Mouse (Mus musculus) thymus, postnatal 10 days (tissue): ENCODE measurements at regions not wholly inside any gene's neighbourhood (a gene's known extent, or its start where the extent isn't known, plus 50 kb on each side); places are given as distances from the start of the nearest gene placed in this dataset.
A peak's percentile ranks its signal among the peaks of the same experiment; 100 is the strongest.
"Not testable (repeated sequence)": the region's sequence is repeated elsewhere in the genome, so short reads cannot be mapped to it uniquely, and the experiment has no call there.

ENCODE experiments used
- DNase-seq, 2 experiments: peaks; one replicate each; pipeline ENCODE4 v3.0.0; 2021; ENCODE audit warnings: low spot score in 2 of 2

DNA sequence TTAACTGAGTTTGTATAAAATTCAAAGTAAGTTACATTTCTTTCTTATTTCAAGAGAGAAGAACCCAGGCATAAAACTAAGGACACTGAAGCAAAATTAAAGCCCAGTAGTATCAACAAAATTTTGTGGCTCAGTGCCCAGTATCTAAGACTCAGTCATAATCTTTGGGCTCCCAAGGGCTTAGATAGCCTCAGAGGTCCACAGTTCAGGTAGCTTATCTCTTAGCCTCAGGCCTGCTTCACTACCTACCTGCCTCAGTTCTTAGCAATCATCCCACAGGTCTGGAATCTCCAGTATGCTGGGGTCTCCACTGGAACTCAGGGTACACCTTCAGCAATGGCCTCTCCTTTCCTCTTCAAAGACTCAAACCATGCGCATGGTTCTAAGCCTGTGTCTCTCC, 531.4 kb upstream of the Olfr1507 start:
- DNase-seq: not testable (repeated sequence)

DNA sequence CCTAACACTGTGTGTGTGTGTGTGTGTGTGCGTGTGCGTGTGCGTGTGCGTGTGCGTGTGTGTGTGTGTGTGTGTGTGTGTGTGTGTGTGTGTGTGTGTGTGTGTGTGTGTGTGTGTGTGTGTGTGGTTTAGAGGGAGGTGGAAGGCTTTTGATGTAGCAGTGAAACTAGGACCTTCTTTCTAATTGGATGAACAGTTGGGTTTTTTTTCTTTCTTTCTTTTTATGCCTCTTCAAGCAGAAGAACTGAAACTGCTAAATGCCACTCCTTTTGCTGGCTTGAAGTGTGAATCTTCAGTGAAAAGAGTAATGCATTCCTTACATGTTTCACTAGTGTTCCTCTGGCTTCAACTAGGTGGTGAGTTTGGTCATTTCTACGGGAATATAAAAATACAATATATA, 524.6 kb upstream of the Olfr1507 start:
- not testable (repeated sequence) for DNase-seq

DNA sequence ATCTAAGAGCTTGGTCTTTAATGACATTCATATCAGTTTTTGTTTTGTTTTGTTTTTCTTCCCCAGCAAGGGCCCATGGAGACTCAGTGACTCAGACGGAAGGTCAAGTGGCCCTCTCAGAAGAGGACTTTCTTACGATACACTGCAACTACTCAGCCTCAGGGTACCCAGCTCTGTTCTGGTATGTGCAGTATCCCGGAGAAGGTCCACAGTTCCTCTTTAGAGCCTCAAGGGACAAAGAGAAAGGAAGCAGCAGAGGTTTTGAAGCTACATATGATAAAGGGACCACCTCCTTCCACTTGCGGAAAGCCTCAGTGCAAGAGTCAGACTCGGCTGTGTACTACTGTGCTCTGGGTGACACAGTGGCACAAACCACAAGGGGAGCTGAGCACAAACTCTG, 512.2 kb upstream of the Olfr1507 start:
- DNase-seq: not testable (repeated sequence)

DNA sequence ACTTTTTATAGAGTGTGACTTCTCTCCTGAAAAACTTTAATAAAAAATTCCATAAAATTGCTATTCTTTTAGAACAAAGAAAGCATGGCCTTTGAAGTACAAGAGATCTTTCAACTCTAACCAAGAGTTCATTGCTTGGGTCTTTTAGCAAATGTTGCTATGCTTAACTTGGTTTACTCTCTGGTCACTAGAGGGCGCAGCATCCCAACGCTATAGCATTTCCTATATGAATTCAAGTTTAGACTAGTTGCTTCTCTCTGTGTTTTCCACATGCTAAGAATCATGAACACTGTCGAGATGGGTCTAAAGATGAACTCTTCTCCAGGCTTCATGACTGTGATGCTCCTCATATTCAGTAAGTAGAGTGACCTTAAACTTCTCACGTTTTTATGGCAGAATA, 511.8 kb upstream of the Olfr1507 start:
- not testable (repeated sequence) for DNase-seq

DNA sequence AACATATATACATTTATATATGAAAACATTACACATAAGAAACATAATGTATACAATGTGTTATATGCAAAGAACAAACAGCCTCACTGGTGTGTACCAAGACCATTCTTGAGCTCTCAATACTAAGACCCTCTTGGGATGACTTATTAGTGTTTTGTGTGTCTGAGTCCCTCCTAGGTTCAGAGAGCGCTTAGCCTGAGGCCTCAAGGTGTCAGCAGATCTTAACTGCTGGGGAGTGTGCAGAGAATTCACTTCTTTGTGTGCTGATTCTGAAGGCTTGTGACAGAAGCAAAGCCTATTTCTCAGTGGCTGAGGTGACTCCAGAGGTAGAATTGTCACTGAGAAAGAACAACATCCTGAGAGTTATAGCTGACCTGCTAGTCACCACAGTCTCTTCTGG, 505.7 kb upstream of the Olfr1507 start:
- DNase-seq: not testable (repeated sequence)

DNA sequence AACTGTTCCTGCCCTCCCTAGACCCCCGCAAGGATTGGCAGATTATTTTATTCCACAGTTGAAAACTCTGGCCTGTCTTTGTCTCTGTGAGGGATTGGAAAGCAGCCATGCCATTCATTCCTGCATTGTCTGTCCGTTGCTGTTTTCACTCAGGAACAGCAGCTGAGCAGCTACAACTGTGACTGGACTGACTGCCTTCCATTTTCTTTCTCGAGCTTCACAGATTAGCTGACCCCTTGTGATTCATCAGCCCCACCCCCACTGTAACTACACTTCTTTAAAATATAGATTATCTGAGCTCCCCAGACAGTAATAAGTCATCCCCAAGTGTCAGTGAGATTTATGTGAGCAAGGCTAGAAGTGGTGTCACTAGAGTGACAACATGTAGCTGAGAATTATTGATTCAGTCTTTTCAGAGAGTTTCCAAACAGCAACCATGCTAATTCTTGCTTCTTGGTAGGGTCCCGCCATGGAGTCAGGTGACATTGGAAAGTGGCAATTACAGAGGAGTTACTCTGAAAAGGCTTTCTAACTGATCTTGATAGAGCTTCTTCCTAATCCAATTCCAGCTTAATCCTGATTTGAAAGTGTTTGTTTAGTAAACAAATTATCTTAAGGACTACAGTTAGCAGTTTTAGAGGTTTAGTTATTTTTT, 496.7 kb upstream of the Olfr1507 start:
- DNase-seq: not testable (repeated sequence)

DNA sequence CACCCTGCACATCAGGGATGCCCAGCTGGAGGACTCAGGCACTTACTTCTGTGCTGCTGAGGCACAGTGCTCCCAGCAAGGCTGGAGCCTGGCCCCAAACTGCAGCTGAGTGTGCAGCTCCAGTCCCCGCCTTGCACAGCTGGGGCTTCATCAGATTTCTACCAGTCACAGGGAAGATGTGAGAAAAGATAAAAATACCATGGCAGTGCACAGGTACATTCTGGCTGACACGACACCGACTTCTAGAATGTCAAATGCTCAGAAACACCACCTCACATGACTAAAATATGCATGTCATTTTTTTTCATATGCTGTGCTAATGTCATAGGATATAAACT, 495.7 kb upstream of the Olfr1507 start:
- not testable (repeated sequence) for DNase-seq

DNA sequence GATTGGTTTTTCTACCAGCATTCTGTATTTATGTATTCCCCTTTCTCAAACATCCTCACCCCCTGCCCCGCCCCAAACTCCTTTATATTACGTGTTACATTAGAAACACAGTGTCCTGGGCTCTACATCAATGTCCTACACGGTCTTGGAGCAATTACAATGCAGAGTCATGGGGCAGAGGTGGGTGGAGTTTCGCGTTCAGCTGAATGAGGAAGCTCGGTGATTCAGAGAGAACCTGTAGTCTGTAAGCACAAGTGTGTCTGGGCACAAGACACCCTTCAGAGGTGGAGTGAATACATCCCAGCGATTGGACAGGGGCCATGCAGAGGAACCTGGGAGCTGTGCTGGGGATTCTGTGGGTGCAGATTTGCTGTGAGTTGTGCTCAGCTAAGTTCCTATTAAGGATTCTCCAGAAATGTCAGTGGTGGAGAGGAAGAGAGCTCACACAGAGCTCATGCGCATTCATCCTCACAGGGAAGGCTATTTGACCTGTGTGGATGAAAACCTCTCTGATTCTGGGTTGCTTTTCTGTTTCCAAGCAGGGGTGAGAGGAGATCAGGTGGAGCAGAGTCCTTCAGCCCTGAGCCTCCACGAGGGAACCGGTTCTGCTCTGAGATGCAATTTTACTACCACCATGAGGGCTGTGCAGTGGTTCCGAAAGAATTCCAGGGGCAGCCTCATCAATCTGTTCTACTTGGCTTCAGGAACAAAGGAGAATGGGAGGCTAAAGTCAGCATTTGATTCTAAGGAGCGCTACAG, 495.2 kb upstream of the Olfr1507 start:
- DNase-seq: not testable (repeated sequence)

DNA sequence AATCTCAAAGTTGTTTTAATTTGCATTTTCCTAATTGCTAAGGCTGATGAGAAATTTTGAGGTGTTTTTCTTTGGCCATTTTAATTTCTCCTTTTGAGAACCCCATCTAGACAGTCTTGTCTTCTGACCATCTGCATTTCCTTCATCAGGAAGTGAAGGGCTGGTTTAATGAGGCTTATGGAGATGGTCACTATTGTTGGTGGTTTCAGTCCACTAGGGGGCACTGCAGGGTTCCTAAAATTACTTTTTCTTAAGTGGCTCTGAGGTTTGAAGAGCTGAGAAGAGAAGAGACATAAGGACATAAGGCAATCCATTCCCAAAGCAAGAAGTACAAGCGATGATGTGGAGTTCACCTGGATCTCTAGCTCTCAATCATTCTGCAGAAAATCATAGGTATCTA, 494.4 kb upstream of the Olfr1507 start:
- DNase-seq: not testable (repeated sequence)

DNA sequence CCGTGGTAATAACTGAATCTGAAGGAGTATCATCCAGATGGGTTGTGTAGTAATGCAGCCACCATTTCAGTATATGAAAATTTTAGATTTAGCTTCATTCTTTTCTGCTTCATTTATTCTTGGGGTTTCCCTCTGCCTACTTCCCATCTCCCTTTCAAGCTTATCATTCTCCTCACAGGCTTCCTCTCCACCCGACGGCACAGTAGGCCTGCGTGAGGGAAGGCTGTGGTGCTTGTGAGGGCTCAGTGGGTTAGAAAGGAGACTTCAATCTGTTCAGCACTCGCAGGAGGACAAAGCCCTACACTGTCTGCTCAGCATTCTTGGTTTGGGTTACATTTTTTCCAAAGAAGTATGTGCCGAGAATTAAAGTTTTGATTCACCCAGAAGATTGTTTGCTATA, 493.0 kb upstream of the Olfr1507 start:
- DNase-seq: not testable (repeated sequence)

DNA sequence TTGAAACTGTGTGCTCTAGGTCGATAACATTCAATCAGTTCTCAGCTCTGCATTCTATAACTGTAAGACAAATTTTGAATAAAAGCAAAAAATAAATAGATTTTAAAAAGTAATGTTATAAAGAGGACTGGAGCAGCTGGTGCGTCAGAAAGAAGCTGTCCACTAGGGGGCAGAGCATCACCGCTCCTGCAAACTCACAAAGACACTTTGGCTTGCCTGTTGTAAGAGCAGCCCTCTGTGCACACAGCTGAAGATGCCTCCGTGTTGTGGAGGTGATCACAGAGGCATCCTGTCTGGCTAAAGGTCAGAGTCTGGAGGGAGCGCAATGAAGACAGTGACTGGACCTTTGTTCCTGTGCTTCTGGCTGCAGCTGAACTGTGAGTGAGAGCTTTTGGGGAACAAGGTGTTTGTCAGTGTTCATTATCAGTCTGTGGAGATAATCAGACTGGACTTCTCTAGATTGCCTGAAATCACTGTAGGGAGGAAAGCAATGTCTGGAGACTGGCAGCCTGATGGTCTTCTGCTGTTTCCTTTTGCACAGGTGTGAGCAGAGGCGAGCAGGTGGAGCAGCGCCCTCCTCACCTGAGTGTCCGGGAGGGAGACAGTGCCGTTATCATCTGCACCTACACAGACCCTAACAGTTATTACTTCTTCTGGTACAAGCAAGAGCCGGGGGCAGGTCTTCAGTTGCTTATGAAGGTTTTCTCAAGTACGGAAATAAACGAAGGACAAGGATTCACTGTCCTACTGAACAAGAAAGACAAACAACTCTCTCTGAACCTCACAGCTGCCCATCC, 476.9 kb upstream of the Olfr1507 start:
- not testable (repeated sequence) for DNase-seq

DNA sequence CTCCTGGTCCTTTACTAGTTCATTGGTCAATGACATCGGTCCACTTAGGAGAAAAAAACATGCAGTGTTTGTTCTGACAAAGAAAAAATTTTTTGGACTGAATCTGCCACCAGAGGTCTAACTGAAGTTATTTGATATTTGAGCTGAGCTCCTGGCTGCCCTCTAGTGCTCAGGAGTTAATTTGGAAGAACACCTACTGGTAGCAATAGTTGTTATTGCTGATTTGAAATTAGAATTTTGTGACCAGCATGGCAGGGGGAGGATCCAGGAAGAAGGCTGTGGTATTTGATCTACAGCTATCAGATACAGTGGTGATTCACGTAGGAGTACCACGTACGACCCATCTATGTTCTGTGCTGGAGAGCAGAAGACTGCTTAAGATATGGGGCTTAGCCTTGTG, 466.6 kb upstream of the Olfr1507 start:
- not testable (repeated sequence) for DNase-seq

DNA sequence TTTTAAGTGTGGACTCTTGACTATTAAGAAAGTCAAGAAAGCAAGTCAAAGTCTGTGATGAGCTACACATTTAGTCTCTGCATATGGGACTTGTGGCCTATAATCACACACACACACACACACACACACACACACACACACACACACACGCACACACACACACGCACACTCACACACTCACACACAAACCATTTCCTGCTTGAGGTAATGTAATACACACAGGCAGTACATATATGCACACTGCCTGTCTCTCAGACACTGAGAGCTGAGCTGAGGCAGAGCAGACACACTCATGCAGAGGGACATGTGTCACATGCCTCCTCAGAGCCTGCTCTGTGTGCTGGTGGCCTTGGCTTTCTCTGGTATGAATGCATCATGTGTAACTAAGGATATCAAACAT, 461.0 kb upstream of the Olfr1507 start:
- DNase-seq: peak; percentile 2 to 5

DNA sequence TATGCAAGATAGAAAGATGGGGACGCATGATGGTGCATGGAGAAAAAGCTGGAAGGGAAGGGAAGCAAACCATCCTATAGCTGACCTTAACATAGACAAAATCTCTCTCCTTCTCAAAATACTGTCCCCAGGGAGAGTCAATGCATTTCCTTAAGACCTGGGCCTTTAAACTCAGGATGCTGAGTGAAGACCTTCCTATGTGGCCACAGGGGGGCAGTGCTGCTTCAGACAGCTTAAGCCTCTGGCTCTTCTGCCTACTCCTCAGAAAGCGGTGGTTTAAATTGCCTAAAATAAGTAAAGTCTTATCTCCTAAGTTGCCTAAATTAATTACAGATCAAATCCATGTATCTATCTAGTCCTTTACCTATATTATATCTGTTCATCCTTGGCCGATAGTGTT, 449.4 kb upstream of the Olfr1507 start:
- peak in 1 of 2 experiments; percentile 2 for DNase-seq

DNA sequence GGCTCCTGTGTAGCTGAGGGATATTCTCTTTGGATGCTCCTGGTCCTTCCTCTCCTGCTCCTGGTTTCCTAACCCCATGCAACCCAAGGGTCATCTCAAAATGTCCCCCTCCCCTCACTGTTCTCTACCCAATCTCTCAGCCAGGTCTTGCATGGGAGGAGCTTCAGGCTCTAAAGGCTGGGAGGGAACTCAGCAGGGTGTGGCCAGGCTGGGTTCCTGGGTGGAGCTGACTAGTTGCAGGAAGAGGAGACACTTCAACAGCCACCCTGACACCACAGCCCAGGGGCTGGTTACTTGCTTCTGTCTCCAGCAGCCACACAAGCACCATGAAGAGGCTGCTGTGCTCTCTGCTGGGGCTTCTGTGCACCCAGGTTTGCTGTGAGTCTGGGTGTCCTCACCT, 446.9 kb upstream of the Olfr1507 start:
- DNase-seq: not testable (repeated sequence)

DNA sequence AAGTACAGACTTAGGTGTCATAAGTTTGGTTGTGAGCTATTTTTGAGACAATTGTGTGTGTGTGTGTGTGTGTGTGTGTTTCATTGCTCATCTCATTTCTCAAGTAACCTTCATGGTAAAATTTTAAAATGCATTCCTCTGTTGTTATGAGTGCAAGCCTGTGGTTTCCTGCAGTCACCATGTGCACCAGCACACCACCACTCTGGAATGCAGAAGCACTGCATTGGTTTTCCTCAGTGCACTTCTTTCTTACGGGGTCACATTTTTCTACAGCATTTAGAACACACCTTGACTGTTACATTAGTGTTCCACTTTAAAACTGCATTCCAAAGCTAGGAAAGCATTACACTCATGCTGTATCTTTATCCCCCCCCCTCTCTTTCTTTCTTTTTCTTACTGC, 446.2 kb upstream of the Olfr1507 start:
- not testable (repeated sequence) for DNase-seq

DNA sequence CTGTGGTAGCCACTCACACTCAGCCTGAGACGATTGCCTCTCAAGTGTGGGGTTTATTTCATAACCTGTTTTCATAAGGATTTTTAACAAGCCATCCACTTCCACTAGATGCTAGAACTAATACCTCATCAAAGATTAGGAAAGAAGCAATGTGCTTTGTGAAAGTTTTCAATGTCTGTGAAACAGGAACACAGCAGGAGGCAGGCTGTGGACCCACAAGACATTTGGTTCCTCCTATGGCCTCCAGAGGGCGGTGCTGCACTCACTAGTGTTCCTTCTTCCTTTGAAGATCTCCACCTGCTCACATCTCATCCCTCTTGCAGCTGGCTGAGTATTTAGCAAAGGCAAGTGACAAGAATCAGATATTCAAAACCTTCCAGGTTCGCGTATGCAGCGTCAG, 424.6 kb upstream of the Olfr1507 start:
- DNase-seq: not testable (repeated sequence)

DNA sequence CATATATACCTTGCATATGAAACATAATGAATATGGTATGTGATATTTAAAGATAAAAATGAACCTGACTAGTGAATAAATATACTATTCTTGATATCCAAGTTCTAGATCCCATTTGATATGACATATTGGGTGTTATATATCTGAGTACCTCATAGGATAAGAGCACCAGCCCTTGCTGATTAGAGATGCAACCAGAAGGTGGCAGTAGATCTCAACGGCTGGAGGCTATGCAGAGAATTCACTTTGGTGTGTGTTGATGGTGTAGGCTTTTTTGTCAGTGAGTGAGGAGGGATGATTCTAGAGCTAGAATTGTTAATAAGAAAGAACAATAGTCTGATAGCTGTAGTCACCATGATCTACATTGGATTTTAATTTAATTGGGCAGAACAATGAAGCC, 418.3 kb upstream of the Olfr1507 start:
- not testable (repeated sequence) for DNase-seq

DNA sequence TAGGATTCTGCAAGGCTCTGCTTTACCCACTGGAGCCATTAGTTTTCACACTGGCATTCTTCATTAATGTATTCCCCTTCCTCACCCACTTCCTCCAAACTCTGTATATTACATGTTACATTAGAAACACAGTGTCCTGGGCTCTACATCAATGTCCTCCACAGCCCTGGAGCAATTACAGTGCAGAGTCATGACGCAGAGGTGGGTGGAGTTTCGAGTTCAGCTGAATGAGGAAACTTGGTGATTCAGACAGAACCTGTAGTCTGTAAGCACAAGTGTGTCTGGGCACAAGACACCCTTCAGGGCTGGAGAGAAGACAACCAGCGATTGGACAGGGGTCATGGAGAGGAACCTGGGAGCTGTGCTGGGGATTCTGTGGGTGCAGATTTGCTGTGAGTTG, 404.1 kb upstream of the Olfr1507 start:
- not testable (repeated sequence) for DNase-seq

DNA sequence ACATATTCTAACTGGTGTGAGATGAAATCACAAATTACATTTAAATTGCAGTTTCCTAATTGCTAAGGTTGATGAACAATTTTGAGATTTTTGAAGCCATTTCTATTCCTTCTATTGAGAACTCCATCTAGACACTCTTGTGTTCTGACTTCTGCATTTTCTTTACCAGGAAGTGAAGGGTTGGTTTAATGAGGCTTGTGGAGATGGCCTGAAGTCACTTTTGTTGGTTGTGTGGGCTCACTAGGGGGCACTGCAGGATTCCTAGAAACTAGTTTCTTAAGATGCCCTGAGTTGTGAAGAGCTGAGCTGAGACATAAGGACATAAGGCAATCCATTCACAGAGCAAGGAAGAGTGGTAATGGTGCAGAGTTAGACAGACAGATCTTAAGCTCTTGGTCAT, 402.8 kb upstream of the Olfr1507 start:
- not testable (repeated sequence) for DNase-seq

DNA sequence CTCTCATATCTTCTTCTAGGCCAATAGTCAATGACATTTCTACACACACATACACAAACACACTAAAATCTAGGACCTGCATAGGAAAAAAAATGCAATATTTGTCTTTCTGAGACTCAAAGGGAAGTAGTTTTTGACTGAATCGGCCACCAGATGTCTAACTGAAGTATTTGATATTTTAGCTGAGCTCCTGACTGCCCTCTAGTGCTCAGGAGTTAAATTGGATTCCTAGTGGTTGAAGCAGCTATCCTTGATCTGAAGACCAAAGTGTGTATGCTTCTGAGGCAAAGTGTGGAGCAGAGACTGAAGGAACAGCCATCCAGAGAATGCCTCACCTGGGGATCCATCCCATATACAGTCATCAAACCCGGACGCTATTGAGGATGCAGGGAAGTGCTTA, 384.4 kb upstream of the Olfr1507 start:
- not testable (repeated sequence) for DNase-seq

DNA sequence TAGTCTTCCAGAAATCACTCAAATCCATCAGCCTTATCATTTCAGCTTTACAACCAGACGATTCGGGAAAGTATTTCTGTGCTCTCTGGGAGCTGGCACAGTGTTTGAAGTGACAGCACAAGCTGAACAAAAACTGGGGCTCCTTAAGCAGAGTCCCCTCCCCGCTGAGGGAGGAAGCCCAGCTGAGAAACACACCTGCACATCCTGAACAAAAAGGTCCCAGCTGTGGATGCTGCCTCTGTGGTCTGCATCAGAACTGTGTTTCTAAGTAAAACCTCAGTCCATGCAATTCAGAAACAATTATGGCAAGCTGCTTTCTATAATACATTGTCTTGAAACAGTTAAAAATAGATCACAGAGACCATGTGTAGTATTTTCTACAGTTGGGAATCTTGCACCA, 368.3 kb upstream of the Olfr1507 start:
- not testable (repeated sequence) for DNase-seq

DNA sequence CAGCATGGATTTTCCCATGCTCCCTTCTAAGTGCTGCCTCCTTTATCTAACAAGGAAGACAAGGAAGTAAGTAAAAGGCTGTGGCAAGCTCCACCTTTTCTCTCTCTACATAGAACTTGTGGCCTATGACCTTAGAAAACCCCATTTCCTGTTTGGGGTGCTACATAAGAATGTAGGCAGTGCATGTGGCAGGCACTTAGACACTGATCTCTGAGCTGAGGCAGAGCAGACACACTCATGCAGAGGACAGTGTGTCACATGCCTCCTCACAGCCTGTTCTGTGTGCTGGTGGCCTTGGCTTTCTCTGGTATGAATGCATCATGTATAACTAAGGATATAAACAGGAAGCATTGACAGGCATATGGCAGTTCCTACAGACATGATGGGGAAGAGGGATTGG, 367.6 kb upstream of the Olfr1507 start:
- not testable (repeated sequence) for DNase-seq
